Mouse (Mus musculus) adrenal gland (tissue): ENCODE data around the gene Trim14.

Source experiments
- intact Hi-C: fragments of 180-260 bp; cut with DNase I; formaldehyde crosslinking; loops from one replicate; pipeline ENCODE4 v1.15.1; 2025

Gene Trim14

DNA sequence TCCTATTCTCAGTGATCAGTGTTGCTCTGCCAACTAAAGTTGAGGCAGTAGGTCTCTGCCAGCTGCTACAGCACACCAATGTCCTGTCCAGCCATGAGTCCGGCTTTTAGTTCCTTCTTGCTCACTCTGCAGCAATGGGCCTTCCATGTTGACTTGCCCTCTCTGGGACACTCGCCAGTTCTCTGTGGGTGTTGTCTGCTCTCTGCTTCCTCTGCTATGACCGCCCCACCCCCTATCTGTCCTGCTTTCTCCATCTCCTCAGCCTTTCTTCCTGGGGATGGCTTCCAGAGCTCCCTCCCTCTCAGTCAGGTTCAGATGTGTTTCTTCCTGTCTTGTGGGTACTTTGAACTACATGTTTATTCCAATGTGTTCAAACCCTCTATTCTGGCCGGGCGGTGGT is 48.6 kb downstream of the Trim14 start:
- intact Hi-C loops, result loop anchor here (5.0 kb wide), 1 partner anchor 35 kb away; the partner anchor contains the start of gene Anp32b

DNA sequence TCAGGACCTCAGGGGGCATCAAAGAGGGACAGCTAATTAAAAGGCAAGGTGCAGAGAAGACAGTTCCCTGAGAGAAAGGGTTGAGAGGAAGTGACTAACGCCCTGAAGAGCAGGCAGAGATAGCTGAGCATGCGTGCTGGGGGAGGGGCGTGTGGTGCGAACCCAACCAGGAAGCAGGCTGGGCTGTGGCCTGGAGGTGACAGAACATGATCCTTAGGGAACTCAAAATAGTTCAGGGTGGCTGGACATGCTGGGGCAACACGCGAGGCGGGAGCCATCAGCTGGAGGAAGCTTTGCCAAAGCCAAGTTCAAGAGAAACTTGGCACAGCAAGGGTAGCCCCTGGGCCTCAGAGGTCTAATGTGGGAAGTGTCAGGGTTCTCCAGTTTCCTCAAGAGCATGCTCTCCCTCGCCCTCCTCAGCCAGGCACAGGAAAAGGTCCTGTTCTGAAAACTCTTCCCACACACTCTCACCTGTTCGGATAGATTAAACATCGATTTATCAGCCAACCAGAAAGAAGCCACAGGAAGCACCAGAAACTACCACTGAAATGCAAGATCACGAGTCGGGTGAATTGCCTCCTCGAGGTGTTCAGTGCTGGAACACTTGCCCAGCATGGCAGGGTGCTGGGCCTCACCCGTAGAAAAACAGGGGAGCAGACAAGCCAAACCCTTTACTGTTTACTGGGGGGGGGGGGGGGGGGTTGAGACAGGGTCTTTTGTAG is 50.1 kb downstream of the Trim14 start:
- intact Hi-C loops, result loop anchor here (5.0 kb wide), 1 partner anchor 34 kb away; the partner anchor contains the start of gene Anp32b

DNA sequence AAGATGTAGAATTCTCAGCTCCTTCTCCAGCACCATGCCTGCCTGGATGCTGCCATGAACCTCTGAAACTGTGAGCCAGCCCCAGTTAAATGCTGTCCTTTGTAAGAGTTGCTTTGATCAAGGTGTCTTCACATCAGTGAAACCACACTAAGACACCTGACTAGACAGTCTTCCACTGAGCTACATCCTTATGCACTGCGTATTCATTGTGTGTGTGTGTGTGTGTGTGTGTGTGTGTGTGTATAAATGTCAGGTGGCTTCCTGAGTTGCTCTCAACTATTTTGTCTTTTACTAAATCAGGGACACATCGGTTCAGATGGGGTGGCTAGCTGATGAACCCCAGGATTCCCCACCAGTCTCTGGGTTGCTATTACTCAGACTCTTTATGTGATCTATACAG is 56.9 kb downstream of the Trim14 start:
- intact Hi-C loops, result no loop called here

DNA sequence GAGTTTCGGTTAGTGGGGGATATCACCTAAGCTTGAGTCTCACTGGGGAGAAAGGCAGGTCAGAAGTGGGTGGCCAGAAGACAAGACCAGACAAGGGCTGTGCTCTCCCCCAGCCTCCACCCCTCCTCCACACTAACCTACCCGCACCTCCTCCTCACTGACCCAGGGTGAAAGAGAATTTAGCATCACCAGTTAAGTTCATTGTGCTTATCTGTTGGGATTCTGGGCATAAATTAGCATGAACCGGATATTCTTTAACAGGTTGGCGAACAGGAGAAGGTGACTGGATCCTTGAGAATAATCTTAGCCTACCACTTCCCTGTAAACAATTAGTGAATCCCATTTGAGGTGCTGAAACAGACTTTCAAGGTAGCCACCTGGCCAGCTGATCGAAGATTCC is 60.8 kb downstream of the Trim14 start:
- intact Hi-C loops, result no loop called here

DNA sequence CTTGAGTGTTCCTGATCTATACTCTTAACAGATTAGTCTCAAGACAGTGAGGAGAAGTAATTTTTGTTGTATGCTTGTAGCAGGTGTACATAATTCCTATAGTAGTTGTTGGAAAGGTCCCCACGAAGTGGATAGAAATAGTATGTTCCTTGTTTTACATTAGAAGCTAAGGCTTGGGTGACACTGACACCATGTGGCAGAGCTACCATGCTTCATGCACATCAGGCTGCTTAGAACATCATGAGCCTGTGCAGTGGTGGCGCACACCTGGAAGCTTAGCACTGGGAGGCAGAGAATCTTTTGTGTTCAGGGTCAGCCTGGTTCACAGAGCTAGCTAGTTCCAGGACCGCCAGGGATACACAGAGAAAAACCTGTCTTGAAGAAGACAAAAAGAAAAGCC is 70.2 kb downstream of the Trim14 start:
- intact Hi-C loops, result loop anchor here (10.0 kb wide), 1 partner anchor 261 kb away; no protein-coding TSS in a partner anchor

DNA sequence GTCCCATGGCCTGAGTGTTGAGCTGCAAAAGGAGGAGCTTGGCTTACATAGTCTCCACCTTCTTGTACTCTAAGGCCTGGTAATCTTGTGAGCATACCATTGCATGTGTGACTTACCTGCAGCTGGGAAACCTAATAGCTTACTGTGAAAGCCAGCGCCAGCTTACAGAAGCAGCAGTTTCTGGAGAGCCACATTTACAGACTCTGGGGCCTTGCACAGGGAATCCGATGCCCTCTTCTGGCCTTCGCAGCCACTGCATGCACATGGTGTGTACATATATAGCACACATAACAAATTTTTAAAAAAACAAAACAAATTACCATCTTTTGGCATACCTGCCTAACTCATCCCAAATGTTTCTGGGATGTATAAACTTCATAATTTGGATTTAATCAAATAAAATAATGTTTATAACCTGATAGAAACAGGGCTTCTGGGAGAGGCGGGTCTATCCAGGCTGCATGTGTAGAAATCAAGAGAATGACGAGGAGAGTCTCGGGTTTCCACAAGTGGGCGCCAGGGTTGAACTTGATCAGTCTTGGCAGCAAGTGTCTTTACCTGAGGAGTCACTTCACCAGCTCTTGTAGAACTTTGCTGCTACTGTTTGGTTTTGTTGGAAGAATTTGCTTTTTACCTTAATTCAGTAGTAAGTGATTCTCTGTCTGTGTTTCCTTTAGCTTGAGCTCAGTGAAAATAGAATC is 72.7 kb downstream of the Trim14 start:
- intact Hi-C loops, result loop anchor here (5.0 to 10.0 kb wide), 2 partner anchors 71 to 258 kb away; no protein-coding TSS in a partner anchor

DNA sequence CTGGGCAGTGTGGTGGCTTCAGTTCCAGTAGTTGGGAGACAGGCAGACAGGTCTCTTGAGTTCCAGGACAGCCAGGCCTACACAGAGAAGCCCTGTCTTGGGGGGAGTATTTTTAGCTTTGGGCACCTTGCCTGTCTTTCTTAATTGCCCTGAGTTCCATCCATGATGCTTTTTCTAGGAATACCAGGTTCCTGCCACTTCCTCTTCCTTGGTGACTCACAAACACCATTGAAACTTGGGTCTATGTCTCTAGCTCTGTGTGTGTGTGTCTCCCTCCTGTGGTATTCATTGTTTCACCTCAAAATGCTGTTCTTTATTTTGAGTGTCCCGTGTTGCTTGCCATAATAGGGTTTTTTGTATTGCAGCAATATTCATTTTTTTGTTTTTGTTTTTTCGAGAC is 77.5 kb downstream of the Trim14 start:
- intact Hi-C loops, result no loop called here

DNA sequence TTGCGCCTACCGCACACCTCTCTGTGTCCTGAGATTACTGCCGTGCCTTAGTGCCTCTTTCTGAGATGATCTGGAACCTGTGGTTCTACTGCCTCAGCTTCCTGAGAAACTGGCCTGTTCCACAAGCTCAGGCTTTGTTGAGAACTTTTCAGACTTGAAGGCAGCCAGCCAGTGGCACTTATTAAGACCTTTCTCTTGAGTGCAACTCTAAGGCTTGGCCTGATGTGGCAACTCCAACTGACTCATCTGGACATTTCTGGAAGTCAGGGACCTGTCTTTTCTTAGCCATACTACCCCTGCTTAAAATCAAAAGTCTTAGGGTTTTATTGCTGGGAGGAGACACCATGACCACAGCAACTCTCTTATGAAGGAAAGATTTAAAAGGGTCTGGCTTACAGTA is 78.8 kb downstream of the Trim14 start:
- intact Hi-C loops, result no loop called here

DNA sequence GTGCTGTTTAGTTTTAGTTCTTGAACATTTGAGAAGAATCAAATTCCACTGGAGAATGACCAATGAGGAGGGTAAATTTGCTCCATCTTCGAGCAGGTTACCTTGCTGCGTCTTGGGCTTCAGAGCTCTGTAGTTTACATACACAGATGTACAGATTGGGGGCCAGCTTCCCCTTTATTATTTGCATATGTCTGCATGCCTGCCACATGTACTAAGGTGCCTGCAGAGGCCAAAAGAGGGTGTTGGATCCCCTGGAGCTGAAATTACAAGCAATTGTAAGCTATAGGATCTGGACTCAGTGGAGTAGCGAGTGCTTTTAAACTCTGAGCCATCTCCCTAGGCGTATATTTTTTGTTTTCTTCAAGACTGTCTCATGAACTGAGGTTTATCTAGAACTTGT is 79.2 kb downstream of the Trim14 start:
- intact Hi-C loops, result no loop called here

DNA sequence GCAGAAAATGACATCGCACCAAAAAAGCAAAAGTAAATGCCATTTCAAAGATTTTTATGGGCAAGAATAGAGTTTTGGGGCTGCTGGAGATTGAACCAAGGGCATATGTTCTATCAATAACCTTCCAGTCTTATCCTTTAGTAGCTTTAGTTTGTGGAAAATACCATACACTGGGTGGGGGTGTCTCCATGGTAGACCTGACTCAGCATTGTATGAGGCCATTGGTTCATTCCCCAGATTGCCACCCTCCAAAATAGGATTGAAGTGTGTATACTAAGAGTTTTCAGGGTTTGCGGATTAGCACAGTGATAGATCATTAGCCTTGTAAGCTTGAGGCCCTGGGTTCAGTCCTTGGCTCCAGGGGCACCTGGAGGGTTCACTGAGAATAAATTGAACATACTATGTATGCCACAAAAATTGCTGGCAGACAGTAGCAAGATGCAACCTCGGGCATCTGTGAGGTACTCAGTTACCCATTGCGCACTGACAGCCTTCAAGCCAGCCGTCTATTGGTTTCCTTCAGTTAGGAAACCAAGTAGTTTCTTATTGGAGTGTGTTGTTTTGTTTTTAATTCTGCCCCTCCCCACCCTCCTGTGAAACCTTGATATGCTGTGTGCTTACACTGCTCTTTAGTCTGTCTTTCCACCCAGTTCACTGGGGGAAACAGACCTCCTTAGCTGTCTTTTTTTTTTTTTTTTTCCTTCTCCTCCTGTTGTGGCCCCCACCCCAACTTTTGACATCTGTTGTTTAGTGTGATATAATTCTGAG is 81.7 kb downstream of the Trim14 start:
- intact Hi-C loops, result loop anchor here (5.0 kb wide), 1 partner anchor 33 kb away; the partner anchor contains the start of gene Nans

DNA sequence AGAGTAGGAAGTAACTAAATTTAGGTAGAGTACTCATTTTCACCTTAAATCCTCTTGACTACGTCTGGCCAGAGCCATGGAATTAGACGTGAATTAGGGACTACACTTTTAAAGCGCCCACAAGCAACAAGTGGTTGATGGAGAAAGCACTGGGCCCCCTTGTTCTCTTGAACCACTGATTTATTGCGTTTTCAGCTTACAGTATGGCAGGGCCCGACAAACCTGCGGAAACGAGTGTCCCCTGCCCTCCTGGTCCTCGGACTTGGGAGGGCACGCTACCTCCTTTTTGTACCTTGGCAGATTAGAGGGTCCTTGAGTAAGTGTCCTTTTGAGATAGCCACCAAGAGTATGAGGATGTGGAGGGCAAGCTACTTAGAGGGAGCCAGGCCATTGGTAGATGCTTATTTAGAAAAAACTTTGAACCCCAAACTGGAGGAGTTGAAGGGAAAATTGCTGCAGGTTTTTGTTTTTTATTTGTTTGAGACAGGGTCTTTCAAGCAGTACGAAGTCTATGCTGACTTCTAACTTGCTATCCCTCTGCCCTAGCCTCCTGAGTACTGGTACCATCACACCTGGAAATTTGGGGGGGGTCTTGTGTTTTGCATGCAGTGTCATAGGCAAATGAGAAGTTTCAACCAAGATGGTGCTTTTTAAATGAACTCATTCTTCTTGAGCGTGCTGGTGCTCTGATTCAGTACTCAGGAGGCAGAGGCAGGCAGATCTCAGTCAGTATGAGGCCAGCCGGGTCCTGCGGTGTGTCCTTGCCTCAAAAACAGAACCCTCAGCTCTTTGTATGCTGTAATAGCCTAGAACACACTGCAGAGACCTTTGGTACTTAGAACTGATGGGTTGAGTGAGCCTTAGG is 82.9 kb downstream of the Trim14 start:
- intact Hi-C loops, result loop anchor here (5.0 kb wide), 1 partner anchor 34 kb away; the partner anchor contains the start of gene Nans

DNA sequence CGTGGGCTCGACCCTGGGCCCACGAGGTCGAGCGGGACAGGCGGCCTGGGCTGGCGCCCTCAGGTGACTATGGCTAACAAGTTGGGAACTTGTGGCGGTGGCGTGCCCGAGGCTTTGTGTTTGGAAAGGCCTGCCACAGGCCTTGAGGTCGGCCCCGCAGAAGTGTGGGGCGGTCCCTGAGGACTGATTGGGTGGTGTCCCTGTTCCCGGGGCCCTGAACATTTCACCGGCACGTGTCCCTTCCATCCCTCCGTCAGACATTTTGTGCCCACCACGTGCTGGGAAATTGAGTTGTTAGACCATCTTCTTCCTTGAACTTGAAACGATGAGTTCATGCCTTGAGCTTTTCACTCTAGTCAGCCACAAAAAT is 83.5 kb downstream of the Trim14 start:
- intact Hi-C loops, result loop anchor here (5.0 kb wide), 1 partner anchor 35 kb away; the partner anchor contains the start of gene Nans

DNA sequence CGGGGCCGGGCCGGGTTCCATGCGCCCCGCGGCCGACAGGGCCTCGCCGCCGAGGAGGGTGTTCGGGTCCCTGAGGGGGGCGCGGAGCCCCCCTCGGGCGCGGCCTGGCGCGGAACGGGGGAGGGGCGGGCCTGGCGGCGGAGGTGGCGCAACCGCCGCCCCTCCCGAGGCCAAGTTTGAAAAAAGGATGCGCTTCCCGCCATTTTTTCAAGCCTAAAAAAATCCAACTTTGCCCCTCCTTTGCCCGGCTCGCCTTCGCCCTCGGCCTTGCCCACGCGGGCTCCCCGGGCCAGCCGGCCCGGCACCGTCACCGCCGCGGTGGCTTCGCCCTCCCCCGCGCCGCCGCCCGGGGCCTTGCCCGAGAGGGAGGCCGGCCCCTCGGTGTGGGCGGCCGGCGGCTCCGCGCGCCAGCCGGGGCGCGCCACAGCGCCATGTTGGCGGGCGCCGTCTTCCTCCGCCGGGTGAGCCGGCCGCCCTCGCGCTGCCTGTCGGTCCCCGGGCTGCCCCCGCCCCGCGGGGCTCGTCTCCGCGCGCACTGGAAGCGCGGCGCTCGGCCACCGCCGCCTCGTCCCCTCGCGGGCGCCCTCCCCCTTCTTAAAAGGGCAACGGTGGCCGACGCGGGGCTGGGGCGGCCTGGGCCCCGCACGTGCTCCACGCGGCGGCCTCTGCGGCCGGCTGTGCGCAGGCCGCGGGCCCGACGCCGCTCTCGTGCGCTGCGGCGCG is 84.0 kb downstream of the Trim14 start:
- intact Hi-C loops, result loop anchor here (5.0 kb wide), 1 partner anchor 35 kb away; the partner anchor contains the start of gene Nans

DNA sequence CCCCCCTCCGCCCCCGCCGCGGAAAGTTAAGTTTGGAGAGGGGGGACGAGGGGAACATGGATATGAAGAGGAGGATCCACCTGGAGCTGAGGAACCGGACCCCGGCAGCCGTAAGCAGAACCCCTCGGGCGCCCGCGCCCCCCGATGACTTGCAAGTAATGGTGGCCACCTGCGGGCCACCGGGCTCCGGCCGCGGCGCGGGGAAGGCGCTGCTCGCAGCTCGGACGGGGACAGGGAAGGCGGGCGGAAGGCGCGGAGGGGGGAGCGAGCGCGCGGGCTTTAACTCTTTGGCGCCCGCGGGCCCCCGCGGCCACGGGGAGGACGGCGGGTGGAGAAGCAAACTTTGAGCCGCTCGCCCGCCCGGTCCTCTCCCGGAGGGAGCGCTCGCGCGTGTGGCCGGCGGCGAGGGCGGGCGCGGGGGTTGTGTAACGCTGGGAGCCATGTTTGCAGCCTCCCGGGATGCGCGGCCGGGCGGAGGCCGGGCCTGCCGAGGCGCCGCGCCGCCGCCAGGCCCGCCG is 84.6 kb downstream of the Trim14 start:
- intact Hi-C loops, result loop anchor here (5.0 kb wide), 1 partner anchor 36 kb away; the partner anchor contains the start of gene Nans

DNA sequence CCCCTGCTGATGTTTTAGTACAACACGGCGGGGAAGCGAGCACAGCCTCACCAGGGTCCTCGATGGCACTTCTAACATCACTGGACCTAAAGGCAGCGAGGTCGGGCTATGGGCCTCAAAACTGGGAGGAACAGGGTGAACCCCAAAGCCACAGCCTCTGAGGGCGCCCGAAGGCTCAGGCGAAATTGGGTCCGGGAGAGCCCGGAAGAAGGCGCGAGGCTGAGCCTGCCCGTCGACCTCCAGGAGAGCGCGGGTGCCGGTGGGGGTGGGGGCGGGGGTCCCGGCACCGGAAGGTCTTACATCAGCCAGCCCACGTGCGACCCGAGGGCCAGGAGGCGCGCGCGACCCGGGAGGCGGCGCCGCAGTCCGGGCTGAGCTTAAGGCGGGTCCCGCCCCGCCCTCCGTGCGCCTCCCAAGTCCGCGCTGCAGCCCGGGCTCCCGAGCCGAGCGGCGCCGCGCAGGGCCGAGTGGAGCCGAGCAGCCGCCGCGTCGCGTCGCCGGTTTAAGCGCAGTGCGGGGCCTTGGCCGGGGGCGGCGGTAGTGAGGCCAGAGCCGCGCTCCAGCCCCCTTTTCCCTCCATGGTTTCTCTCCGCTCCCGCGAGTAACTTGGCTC is 85.3 kb downstream of the Trim14 start, which contains the start of gene Anp32b:
TSS of gene Anp32b (plus strand) at position 384 of the 613 bp plus-strand sequence.
- intact Hi-C loops, result loop anchor here (5.0 kb wide), 1 partner anchor 37 kb away; the partner anchor contains the start of gene Nans

DNA sequence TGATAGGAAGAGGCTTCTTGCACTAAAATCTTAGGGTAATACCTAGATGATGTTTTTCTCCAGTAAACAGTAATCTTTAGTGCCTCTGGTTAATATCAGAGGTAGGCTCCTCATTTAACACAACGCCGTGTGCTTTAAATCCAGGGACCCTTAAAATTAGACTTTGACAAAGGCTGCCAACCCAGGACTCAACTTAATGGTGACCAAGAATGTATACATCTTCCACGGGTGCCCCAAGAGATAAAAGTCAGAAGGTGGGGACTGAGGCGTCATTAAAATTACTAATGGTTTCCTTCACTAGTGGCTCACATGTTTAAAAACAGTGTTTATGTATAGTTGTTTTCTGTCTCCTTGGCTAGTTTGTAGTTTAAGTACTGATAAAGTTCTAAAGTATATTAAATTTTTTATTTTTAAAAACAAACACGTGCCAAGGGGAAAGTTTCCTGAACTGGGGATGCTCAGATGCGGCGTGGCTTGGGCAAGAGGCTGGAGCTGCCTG is 85.9 kb downstream of the Trim14 start:
- intact Hi-C loops, result loop anchor here (5.0 kb wide), 1 partner anchor 37 kb away; the partner anchor contains the start of gene Nans

DNA sequence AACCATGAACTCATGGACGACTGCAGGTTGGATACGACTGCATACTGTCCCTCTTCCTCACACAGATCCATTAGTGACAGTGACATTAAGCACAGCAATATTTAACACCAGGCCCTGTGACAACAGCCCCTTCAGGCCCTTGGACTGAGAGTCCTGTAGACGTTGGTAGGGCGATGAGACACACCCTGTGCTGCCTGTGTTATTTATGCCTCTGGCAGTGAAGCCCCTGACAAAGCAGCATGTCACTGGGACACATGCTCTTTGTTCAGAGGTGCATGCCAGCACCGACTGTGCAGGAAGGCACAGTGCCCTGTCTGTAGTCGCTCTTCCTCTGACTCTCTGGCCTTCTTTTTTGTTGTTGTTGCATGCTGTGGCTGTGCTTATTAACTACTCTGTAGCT is 87.1 kb downstream of the Trim14 start:
- intact Hi-C loops, result no loop called here

DNA sequence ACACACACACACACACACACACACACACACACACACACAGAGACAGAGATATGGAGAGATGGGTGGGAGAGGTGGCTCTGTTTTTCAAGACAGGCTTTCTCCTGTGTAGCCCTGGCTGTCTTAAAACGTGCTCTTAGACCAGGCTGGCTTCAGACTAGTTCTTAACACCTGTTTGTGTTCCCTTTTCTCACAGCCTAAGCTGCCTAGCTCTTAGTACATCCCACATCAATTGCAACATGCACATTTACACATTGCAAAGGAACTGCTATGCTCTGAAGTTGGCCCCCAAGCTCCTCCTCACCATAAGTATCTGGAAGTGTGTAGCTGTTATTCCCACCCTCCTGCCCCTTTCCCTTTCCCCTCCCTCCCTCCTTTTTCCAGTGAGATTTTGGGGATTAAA is 88.5 kb downstream of the Trim14 start:
- intact Hi-C loops, result no loop called here
